Mouse (Mus musculus): ENCODE data around the gene Slc50a1. TPM values are rescaled to one million over a fixed set of nuclear protein-coding genes. Genes with fewer than 3 reads are reported as not detected.
A peak's percentile ranks its signal among the peaks of the same experiment; 100 is the strongest.

Gene Slc50a1
- total and polyA plus RNA-seq, 2 experiments from 2014 or later, result 33.7 to 50.7 TPM

GRCm38 (mm10) chr3:89244158-89244981 is 26.0 kb downstream of the Slc50a1 start:
- no peak overlapping the region for H3K27ac ChIP-seq (ENCODE audit: low read depth)
- DNase-seq (ENCODE audit: low spot score), result no peak

DNA sequence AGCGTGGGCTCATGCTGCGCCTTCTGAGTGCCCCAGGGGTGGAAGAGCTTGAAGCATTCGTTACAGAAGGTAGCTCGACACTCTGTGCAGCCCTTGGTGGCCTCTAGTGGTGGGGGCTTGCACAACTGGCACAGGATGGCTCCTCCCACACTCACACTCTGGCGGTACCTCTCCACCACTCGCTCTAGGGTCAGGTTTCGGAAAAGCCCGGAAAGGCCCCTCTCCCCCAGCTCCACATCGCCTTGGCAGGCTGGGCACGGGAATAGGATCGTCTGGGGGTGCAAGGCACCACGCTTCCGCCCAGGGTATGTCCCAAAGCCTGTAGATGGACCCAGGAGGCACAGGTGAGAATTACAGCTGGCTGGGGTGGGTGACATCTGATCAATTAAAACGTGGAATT is 26.8 kb downstream of the Slc50a1 start:
- Histone ChIP-seq H3K9ac (replicated peaks; ENCODE audit: low read depth, low read length) (no peak overlapping the region), H3K4me2 (ENCODE audit: low read depth, low read length) (no peak overlapping the region), H3K27ac (ENCODE audit: low read depth) (no peak overlapping the region), H3K27me3 (ENCODE audit: control insufficient read depth, insufficient read depth, low read length) (peaks cover 18% of the 10 kb centered on the region), H3K36me3 (replicated peaks; ENCODE audit: control insufficient read depth, insufficient read depth, low read length) (no peaks in the 10 kb centered on the region), H3K4me1 (ENCODE audit: control insufficient read depth, insufficient read depth) (peaks cover 13% of the 10 kb centered on the region), H3K9me3 (replicated peaks; ENCODE audit: control insufficient read depth, low read length) (no peaks in the 10 kb centered on the region), H3K4me3 (ENCODE audit: low read depth, low read length) (no peak overlapping the region)
- ATAC-seq (ENCODE audit: insufficient read depth, low read depth), result peak; percentile 27; the same call in 1 of the 2 replicates
- 19% methylated on average over 14 of the region's 14 CpGs for WGBS
- DNase-seq (ENCODE audit: low spot score), result no peak
- peak; percentile 52 for TF ChIP-seq CTCF (IDR thresholded peaks at IDR 0.05; ENCODE audit: low read depth)
- TF ChIP-seq EP300 (IDR thresholded peaks at IDR 0.05; ENCODE audit: low read depth), result no peak

More at GRCm38 (mm10) chr3:89244158-89244981, 26.0 kb downstream of the Slc50a1 start:
- no peaks in the 10 kb centered on the region for H3K9me3 ChIP-seq (replicated peaks; ENCODE audit: control insufficient read depth, low read length)
- H3K4me3 ChIP-seq (ENCODE audit: low read depth, low read length), result peak overlapping the region; percentile 29
- 17% methylated on average over 25 of the region's 25 CpGs for WGBS
- H3K36me3 ChIP-seq (replicated peaks; ENCODE audit: control insufficient read depth, insufficient read depth, low read length), result 0 out of 2 replicates have a peak, but pooled peaks cover 6% of the 10 kb centered on the region
- H3K4me1 ChIP-seq (ENCODE audit: control insufficient read depth, insufficient read depth), result peaks cover 13% of the 10 kb centered on the region
- peak overlapping the region; percentile 83 for H3K4me2 ChIP-seq (ENCODE audit: low read depth, low read length)
- no peak for ATAC-seq (ENCODE audit: insufficient read depth, low read depth)
- peaks cover 18% of the 10 kb centered on the region for H3K27me3 ChIP-seq (ENCODE audit: control insufficient read depth, insufficient read depth, low read length)
- H3K9ac ChIP-seq (replicated peaks; ENCODE audit: low read depth, low read length), result 0 out of 2 replicates have a peak overlapping the region, but pooled peaks have one; percentile 34
- TF ChIP-seq EP300 (IDR thresholded peaks at IDR 0.05; ENCODE audit: low read depth) (no peak), CTCF (IDR thresholded peaks at IDR 0.05; ENCODE audit: low read depth) (no peak)

DNA sequence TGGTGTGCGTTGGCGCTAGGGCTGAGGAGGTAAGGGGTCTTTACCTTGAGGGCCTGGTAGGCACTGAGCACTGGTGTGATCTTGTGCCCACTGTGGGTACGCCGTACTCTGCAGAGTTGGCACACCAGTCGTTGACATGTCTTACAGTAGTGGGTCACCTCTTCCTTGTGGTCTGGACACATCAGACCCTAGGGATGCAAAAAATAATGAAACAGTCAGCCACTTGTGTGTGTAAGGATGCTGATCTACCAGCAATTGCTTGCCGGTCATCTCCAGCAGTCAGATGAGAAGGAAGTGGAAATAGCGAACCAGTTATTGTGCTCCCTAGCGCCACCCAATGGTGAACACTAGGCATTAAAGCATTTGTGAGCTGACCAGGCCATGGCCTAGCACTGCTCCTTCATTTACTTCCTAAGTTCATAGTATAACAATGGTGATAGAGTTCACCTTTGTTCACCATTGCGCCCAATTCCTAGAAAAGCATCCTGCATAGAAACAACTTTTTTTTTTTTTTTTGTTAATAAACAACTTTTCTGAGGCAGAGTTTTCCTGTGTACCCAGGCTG is 28.0 kb downstream of the Slc50a1 start:
- H3K27me3 ChIP-seq (ENCODE audit: control insufficient read depth, insufficient read depth, low read length), result peaks cover 18% of the 10 kb centered on the region
- H3K4me1 ChIP-seq (ENCODE audit: control insufficient read depth, insufficient read depth), result peaks cover 13% of the 10 kb centered on the region
- no peaks in the 10 kb centered on the region for H3K9me3 ChIP-seq (replicated peaks; ENCODE audit: control insufficient read depth, low read length)
- no peak overlapping the region for H3K9ac ChIP-seq (replicated peaks; ENCODE audit: low read depth, low read length)
- H3K27ac ChIP-seq (ENCODE audit: low read depth), result no peak overlapping the region
- TF ChIP-seq EP300 (IDR thresholded peaks at IDR 0.05; ENCODE audit: low read depth), result no peak
- TF ChIP-seq CTCF (IDR thresholded peaks at IDR 0.05; ENCODE audit: low read depth), result peak; percentile 69
- peak; percentile 41 for DNase-seq (ENCODE audit: low spot score)
- no peak overlapping the region for H3K4me2 ChIP-seq (ENCODE audit: low read depth, low read length)
- H3K36me3 ChIP-seq (replicated peaks; ENCODE audit: control insufficient read depth, insufficient read depth, low read length), result no peaks in the 10 kb centered on the region
- WGBS, result 67% methylated on average over 9 of the region's 9 CpGs
- no peak overlapping the region for H3K4me3 ChIP-seq (ENCODE audit: low read depth, low read length)
- ATAC-seq (ENCODE audit: insufficient read depth, low read depth), result no peak

DNA sequence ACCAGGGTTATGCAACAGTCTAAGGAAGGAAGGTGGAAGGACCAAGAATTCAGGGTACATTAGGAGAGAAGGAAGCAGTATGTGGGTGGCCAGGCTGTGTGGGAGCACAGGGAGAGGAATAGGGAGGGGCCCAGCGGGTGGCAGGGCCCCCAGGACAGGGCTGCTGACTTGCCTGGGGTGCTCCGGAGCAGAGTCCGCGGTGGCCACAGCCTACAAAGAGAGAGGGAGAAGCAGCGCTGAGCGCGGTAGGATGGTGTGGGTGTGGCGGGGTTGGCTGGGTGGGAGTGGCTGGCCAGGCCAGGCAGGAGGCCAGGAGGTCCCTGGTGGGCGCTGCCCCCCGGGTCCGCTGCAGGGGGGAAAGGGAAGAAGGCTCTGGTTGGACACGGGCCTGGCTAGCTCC is 31.9 kb downstream of the Slc50a1 start:
- Histone ChIP-seq H3K9me3 (replicated peaks; ENCODE audit: control insufficient read depth, low read length) (no peaks in the 10 kb centered on the region), H3K4me3 (ENCODE audit: low read depth, low read length) (no peak overlapping the region), H3K4me1 (ENCODE audit: control insufficient read depth, insufficient read depth) (peaks cover 3% of the 10 kb centered on the region), H3K36me3 (replicated peaks; ENCODE audit: control insufficient read depth, insufficient read depth, low read length) (no peaks in the 10 kb centered on the region), H3K9ac (replicated peaks; ENCODE audit: low read depth, low read length) (no peak overlapping the region), H3K4me2 (ENCODE audit: low read depth, low read length) (no peak overlapping the region), H3K27ac (ENCODE audit: low read depth) (no peak overlapping the region), H3K27me3 (ENCODE audit: control insufficient read depth, insufficient read depth, low read length) (no peaks in the 10 kb centered on the region; the same call in 1 of the 2 replicates)
- DNase-seq (ENCODE audit: low spot score) (no peak), ATAC-seq (ENCODE audit: insufficient read depth, low read depth) (no peak)
- WGBS, result 49% methylated on average over 11 of the region's 12 CpGs
- TF ChIP-seq EP300 (IDR thresholded peaks at IDR 0.05; ENCODE audit: low read depth), result no peak
- TF ChIP-seq CTCF (IDR thresholded peaks at IDR 0.05; ENCODE audit: low read depth), result no peak

DNA sequence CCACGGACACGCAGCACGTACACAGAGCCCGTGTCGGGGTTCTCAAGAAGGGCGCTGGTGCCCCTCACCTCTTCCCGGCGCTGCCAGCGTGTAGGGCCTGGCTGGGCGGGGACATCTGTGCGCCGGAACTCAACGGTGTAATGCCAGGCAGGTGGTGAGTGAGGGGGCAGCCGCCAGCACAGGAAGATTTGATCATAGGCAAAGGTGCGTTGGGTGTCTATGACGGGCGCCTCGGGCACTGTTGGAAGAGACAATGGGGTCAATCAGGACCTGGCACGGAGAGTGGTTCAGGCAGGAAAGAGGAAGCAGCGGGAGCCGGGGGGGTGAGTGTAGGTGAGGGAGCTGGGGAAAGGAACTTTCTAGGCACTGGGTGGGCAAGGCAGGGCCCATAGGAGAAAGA is 32.7 kb downstream of the Slc50a1 start:
- WGBS, result 88% methylated on average over 21 of the region's 21 CpGs
- ATAC-seq (ENCODE audit: insufficient read depth, low read depth) (no peak), DNase-seq (ENCODE audit: low spot score) (no peak)
- Histone ChIP-seq H3K4me2 (ENCODE audit: low read depth, low read length) (no peak overlapping the region), H3K9ac (replicated peaks; ENCODE audit: low read depth, low read length) (no peak overlapping the region), H3K27me3 (ENCODE audit: control insufficient read depth, insufficient read depth, low read length) (no peaks in the 10 kb centered on the region), H3K36me3 (replicated peaks; ENCODE audit: control insufficient read depth, insufficient read depth, low read length) (no peaks in the 10 kb centered on the region), H3K4me3 (ENCODE audit: low read depth, low read length) (no peak overlapping the region), H3K27ac (ENCODE audit: low read depth) (no peak overlapping the region), H3K4me1 (ENCODE audit: control insufficient read depth, insufficient read depth) (peaks cover 12% of the 10 kb centered on the region), H3K9me3 (replicated peaks; ENCODE audit: control insufficient read depth, low read length) (no peaks in the 10 kb centered on the region)
- TF ChIP-seq CTCF (IDR thresholded peaks at IDR 0.05; ENCODE audit: low read depth) (no peak), EP300 (IDR thresholded peaks at IDR 0.05; ENCODE audit: low read depth) (no peak)

Data from heart, postnatal 0 days (tissue).